Mouse (Mus musculus) kidney, adult 2 months (tissue): ENCODE data around the gene Bsn.

Experiments
- CTCF ChIP-seq: fragments of 200-500 bp; conservative IDR thresholded peaks from 2 replicates; pipeline ENCODE4 v1.5.1; 2011; ENCODE audit warnings: low read depth, mild to moderate bottlenecking, control low read depth, low read length, moderate library complexity, mixed read lengths; ENCODE audit not compliant: insufficient read depth, insufficient read length
- POLR2A ChIP-seq: fragments of 200-500 bp; IDR thresholded peaks from one replicate; pipeline ENCODE4 v1.6.1; 2011; ENCODE audit warnings: low read depth, low read length, control low read depth

GRCm38 (mm10) chr9:108188511-108188910 lies 1.7 kb downstream of the Bsn start:
- no peak for TF ChIP-seq CTCF
- no peak for TF ChIP-seq POLR2A
